Mouse (Mus musculus) brain, embryonic 14.5 days (tissue): ENCODE results near the gene Olfr56.
A peak's percentile ranks its signal among the peaks of the same experiment; 100 is the strongest.

Experiments
- CTCF ChIP-seq: fragments of 200-500 bp; IDR thresholded peaks from 2 replicates; pipeline ENCODE4 v1.5.1; 2012; ENCODE audit warnings: inconsistent platforms, mild to moderate bottlenecking, moderate library complexity, borderline replicate concordance; ENCODE audit not compliant: insufficient read depth, insufficient read length; ENCODE audit errors: extremely low read depth
- POLR2A ChIP-seq: fragments of 200-500 bp; IDR thresholded peaks from 2 replicates; pipeline ENCODE4 v1.6.1; 2012; ENCODE audit warnings: mild to moderate bottlenecking, inconsistent platforms, borderline replicate concordance; ENCODE audit not compliant: poor library complexity, insufficient read depth, insufficient read length, severe bottlenecking; ENCODE audit errors: extremely low read depth

- no peak for TF ChIP-seq POLR2A
- peak; percentile 87 for TF ChIP-seq CTCF
These were observed 124.5 kb downstream of the Olfr56 start for GRCm38 (mm10) chr11:49103047-49103693.
